Mouse (Mus musculus) neural tube, embryonic 15.5 days (tissue): ENCODE results near the gene Trpc7. TPM values are rescaled to one million over a fixed set of nuclear protein-coding genes. Genes with fewer than 3 reads are reported as not detected.

ENCODE experiments used
- ATAC-seq: fragments of 200-750 bp; cut with Nextera tagmentation; 2 replicates; pipeline ENCODE4 v1.8.0; 2017; ENCODE audit warnings: mild to moderate bottlenecking, moderate TSS enrichment, moderate library complexity; ENCODE audit not compliant: low FRiP score
- H3K27ac ChIP-seq: fragments of 300-500 bp; sonication (generic); replicated peaks from 2 replicates; pipeline ENCODE4 v1.5.1; 2015; ENCODE audit warnings: mild to moderate bottlenecking, inconsistent platforms
- H3K27me3 ChIP-seq: fragments of 300-500 bp; sonication (generic); replicated peaks from 2 replicates; pipeline ENCODE4 v1.6.1; 2015; ENCODE audit warnings: inconsistent platforms
- H3K36me3 ChIP-seq: fragments of 300-500 bp; sonication (generic); 2 replicates; pipeline ENCODE4 v1.6.1; 2015; ENCODE audit warnings: inconsistent platforms
- H3K4me1 ChIP-seq: fragments of 300-500 bp; sonication (generic); 2 replicates; pipeline ENCODE4 v1.6.1; 2015; ENCODE audit warnings: inconsistent platforms
- H3K4me2 ChIP-seq: fragments of 300-500 bp; sonication (generic); 2 replicates; pipeline ENCODE4 v1.6.1; 2015; ENCODE audit warnings: inconsistent platforms, mild to moderate bottlenecking, moderate library complexity
- H3K4me3 ChIP-seq: fragments of 300-500 bp; sonication (generic); replicated peaks from 2 replicates; pipeline ENCODE4 v1.5.1; 2015; ENCODE audit warnings: mild to moderate bottlenecking, inconsistent platforms
- H3K9ac ChIP-seq: fragments of 300-500 bp; sonication (generic); replicated peaks from 2 replicates; pipeline ENCODE4 v1.6.1; 2015; ENCODE audit warnings: mild to moderate bottlenecking, inconsistent platforms
- H3K9me3 ChIP-seq: fragments of 300-500 bp; sonication (generic); replicated peaks from 2 replicates; pipeline ENCODE4 v1.6.1; 2016; ENCODE audit warnings: inconsistent platforms
- WGBS: fragments of 180-500 bp; shearing (Covaris S2); methylation state at CpG from one replicate; pipeline ENCODE4 v1.1.7; 2015; ENCODE audit warnings: mixed read lengths; 5-methylcytosine and 5-hydroxymethylcytosine counted together
- polyA plus RNA-seq: library from polyadenylated mRNA; unstranded; fragments of >200 nt; fragmentation: Nextera tagmentation; extraction: Ambion mirVana; gene quantifications from 2 replicates; pipeline ENCODE4 v1.2.1, GENCODE M21; 2015

Trpc7 gene
- polyA plus RNA-seq, 1 experiment from 2014 or later: 3.7 TPM

GRCm38 (mm10) chr13:56765284-56766032 is 130.3 kb downstream of the Trpc7 start:
- Histone ChIP-seq H3K4me2 (peak overlapping the region; percentile 19), H3K27ac (no peak overlapping the region; the same call in 1 of the 2 replicates), H3K27me3 (no peaks in the 10 kb centered on the region), H3K9me3 (no peaks in the 10 kb centered on the region), H3K4me1 (peaks cover 36% of the 10 kb centered on the region), H3K4me3 (no peak overlapping the region), H3K9ac (no peak overlapping the region), H3K36me3 (no peaks in the 10 kb centered on the region)
- WGBS: 55% methylated on average over 25 of the region's 25 CpGs
- ATAC-seq: no peak

GRCm38 (mm10) chr13:56762446-56763229 is 133.2 kb downstream of the Trpc7 start:
- no peak for ATAC-seq
- no peaks in the 10 kb centered on the region for H3K9me3 ChIP-seq
- H3K4me1 ChIP-seq: peaks cover 28% of the 10 kb centered on the region
- H3K4me2 ChIP-seq: no peak overlapping the region
- H3K27ac ChIP-seq: no peak overlapping the region
- no peak overlapping the region for H3K4me3 ChIP-seq
- no peaks in the 10 kb centered on the region; the same call in 1 of the 2 replicates for H3K27me3 ChIP-seq
- H3K36me3 ChIP-seq: no peaks in the 10 kb centered on the region
- H3K9ac ChIP-seq: no peak overlapping the region
- whole genome bisulfite sequencing: 29% methylated on average over 13 of the region's 13 CpGs

- no peak overlapping the region for H3K27ac ChIP-seq
- H3K4me3 ChIP-seq: no peak overlapping the region
- no peak for ATAC-seq
- no peaks in the 10 kb centered on the region for H3K9me3 ChIP-seq
- no peak overlapping the region for H3K4me2 ChIP-seq
- WGBS: 28% methylated on average over 6 of the region's 6 CpGs
- no peak overlapping the region for H3K9ac ChIP-seq
- peaks cover 29% of the 10 kb centered on the region for H3K27me3 ChIP-seq
- peaks cover 20% of the 10 kb centered on the region for H3K4me1 ChIP-seq
- H3K36me3 ChIP-seq: no peaks in the 10 kb centered on the region
These were observed 137.3 kb downstream of the Trpc7 start for GRCm38 (mm10) chr13:56758492-56758891.

GRCm38 (mm10) chr13:56757201-56757600 is 138.6 kb downstream of the Trpc7 start:
- ATAC-seq: no peak
- H3K9ac ChIP-seq: no peak overlapping the region
- H3K27me3 ChIP-seq: peaks cover 42% of the 10 kb centered on the region
- H3K27ac ChIP-seq: no peak overlapping the region
- H3K4me1 ChIP-seq: peaks cover 20% of the 10 kb centered on the region
- H3K36me3 ChIP-seq: no peaks in the 10 kb centered on the region
- no peak overlapping the region for H3K4me3 ChIP-seq
- H3K4me2 ChIP-seq: no peak overlapping the region
- 48% methylated on average over 12 of the region's 12 CpGs for WGBS
- H3K9me3 ChIP-seq: no peaks in the 10 kb centered on the region

GRCm38 (mm10) chr13:56755871-56756270 is 139.9 kb downstream of the Trpc7 start:
- ATAC-seq: no peak
- Histone ChIP-seq H3K27ac (no peak overlapping the region), H3K9me3 (no peaks in the 10 kb centered on the region), H3K27me3 (peaks cover 56% of the 10 kb centered on the region), H3K9ac (no peak overlapping the region), H3K4me2 (no peak overlapping the region), H3K4me1 (peaks cover 25% of the 10 kb centered on the region), H3K36me3 (no peaks in the 10 kb centered on the region), H3K4me3 (no peak overlapping the region)
- WGBS: 71% methylated on average over 6 of the region's 6 CpGs

- Histone ChIP-seq H3K4me2 (peak within 1 kb of the TSS; percentile 83), H3K27ac (no peak within 1 kb of the TSS), H3K36me3 (no peaks in the 10 kb centered on the region), H3K4me1 (peaks cover 25% of the 10 kb centered on the region), H3K4me3 (peak within 1 kb of the TSS; percentile 49), H3K27me3 (peaks cover 59% of the 10 kb centered on the region), H3K9ac (peak within 1 kb of the TSS; percentile 48), H3K9me3 (no peaks in the 10 kb centered on the region)
- ATAC-seq: peak; percentile 45; the same call in 1 of the 2 replicates
- WGBS: under 1% methylated on average over 66 of the region's 71 CpGs
These were observed 142.4 kb downstream of the Trpc7 start, which contains the start of gene Gm45623 for GRCm38 (mm10) chr13:56753192-56753951. Gene Gm45623 (minus strand): TSS chr13:56753827.

- Histone ChIP-seq H3K9me3 (no peaks in the 10 kb centered on the region), H3K4me2 (peak overlapping the region; percentile 83), H3K4me1 (peaks cover 25% of the 10 kb centered on the region), H3K27me3 (peaks cover 59% of the 10 kb centered on the region), H3K9ac (peak overlapping the region; percentile 48), H3K36me3 (no peaks in the 10 kb centered on the region), H3K4me3 (peak overlapping the region; percentile 49), H3K27ac (no peak overlapping the region)
- peak; percentile 47; the same call in 1 of the 2 replicates for ATAC-seq
- WGBS: 1% methylated on average over 41 of the region's 41 CpGs
These were observed 143.2 kb downstream of the Trpc7 start for GRCm38 (mm10) chr13:56752474-56753191.

GRCm38 (mm10) chr13:56751774-56752173 is 144.0 kb downstream of the Trpc7 start:
- H3K27ac ChIP-seq: no peak overlapping the region
- no peak overlapping the region for H3K9ac ChIP-seq
- peaks cover 55% of the 10 kb centered on the region for H3K27me3 ChIP-seq
- H3K9me3 ChIP-seq: no peaks in the 10 kb centered on the region
- ATAC-seq: no peak
- WGBS: 20% methylated on average over 5 of the region's 5 CpGs
- H3K4me1 ChIP-seq: peaks cover 25% of the 10 kb centered on the region
- no peaks in the 10 kb centered on the region for H3K36me3 ChIP-seq
- H3K4me2 ChIP-seq: peak overlapping the region; percentile 83
- H3K4me3 ChIP-seq: peak overlapping the region; percentile 49

- no peaks in the 10 kb centered on the region for H3K36me3 ChIP-seq
- H3K4me3 ChIP-seq: no peak overlapping the region
- 89% methylated on average over 7 of the region's 7 CpGs for WGBS
- peaks cover 25% of the 10 kb centered on the region for H3K4me1 ChIP-seq
- H3K27me3 ChIP-seq: peaks cover 39% of the 10 kb centered on the region
- H3K9ac ChIP-seq: no peak overlapping the region
- H3K9me3 ChIP-seq: no peaks in the 10 kb centered on the region
- ATAC-seq: no peak
- no peak overlapping the region for H3K4me2 ChIP-seq
- H3K27ac ChIP-seq: no peak overlapping the region
These were observed 146.4 kb downstream of the Trpc7 start for GRCm38 (mm10) chr13:56749377-56749776.

GRCm38 (mm10) chr13:56747554-56747953 is 148.2 kb downstream of the Trpc7 start:
- Histone ChIP-seq H3K27ac (no peak overlapping the region), H3K36me3 (no peaks in the 10 kb centered on the region), H3K9me3 (no peaks in the 10 kb centered on the region), H3K4me3 (no peak overlapping the region), H3K27me3 (peaks cover 20% of the 10 kb centered on the region), H3K4me2 (no peak overlapping the region), H3K4me1 (peaks cover 10% of the 10 kb centered on the region), H3K9ac (no peak overlapping the region)
- 76% methylated on average over 8 of the region's 8 CpGs for WGBS
- ATAC-seq: no peak
